9 mouse cellular contexts compared by ENCODE assay signal in the genomic region with DNA sequence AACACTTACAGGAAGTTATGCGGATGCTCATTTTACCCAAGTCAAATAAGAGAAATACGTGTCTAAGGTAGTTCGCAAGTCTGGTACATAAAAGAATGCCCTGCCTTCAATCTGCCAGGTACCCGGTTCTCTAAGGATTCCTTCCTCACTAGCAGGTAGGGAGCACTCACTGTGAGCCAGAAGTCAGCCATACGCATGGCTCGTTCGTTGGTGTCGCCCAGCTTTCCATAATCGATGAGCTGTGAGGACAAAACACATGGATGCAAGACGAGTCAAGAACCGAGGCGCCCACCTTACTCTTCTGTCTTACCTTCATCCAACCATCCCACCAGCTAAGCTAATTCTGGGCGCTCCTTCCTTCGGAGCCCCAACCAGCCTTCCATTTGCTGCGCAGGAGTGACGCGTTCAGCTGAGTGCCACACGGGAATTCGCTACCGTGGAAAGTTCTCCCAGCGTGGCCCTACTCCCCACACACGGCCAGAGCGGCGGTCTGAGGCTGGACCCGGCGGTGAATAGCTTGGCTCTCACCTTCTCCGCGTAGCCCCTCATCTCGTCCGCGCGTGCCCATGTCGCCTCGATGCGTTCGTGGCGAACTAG. TPM values are rescaled to one million over a fixed set of nuclear protein-coding genes. Genes with fewer than 3 reads are reported as not detected.
DNase-seq lines count a peak whose midpoint lies in the region; ATAC-seq and TF ChIP-seq lines count a peak whose summit lies in the region.
"Had no signal": no experiment of that assay in that cellular context is flagged by ENCODE, and none has a peak within 500 bp of the region (broad histone marks: within the 10 kb centered on the region; RNA-seq: fewer than 3 reads in every experiment).

No protein-coding gene starts in this region.

- ATAC-seq in heart, embryonic 16.5 days (replicated peaks; ENCODE audit: extremely low read depth, insufficient read depth, low FRiP score) = peak; percentile 29; the same call in 1 of the 2 replicates
- ATAC-seq in limb, embryonic 15.5 days (ENCODE audit: insufficient number of reproducible peaks, low FRiP score, low TSS enrichment, low read depth) = peak; percentile 53; the same call in 1 of the 2 replicates
- no peak; the same call in 1 of the 2 replicates for ATAC-seq in stomach, embryonic 16.5 days (ENCODE audit: insufficient read depth, low FRiP score)

- H3K36me3 ChIP-seq in heart, embryonic 16.5 days (ENCODE audit: control insufficient read depth, insufficient read depth) = peaks cover 13% of the 10 kb centered on the region
- H3K36me3 ChIP-seq in E14TG2a.4 (ENCODE audit: insufficient read depth, low read length) = peaks cover 33% of the 10 kb centered on the region
- peaks cover 26% of the 10 kb centered on the region for H3K36me3 ChIP-seq in limb, embryonic 15.5 days
- H3K36me3 ChIP-seq in stomach, embryonic 16.5 days (ENCODE audit: control insufficient read depth, insufficient read depth, low read length) = 0 out of 2 replicates have a peak, but pooled peaks cover 10% of the 10 kb centered on the region

- H3K27ac ChIP-seq in heart, embryonic 16.5 days (ENCODE audit: low read length) = peak overlapping the region; percentile 91
- peak overlapping the region; percentile 53 for H3K27ac ChIP-seq in embryonic fibroblast, embryonic 13.5 days (ENCODE audit: insufficient read depth, low read length)
- peak overlapping the region; percentile 91 for H3K27ac ChIP-seq in limb, embryonic 15.5 days
- H3K27ac ChIP-seq in stomach, embryonic 16.5 days (ENCODE audit: low read length) = peak overlapping the region; percentile 90

- H3K4me3 ChIP-seq in heart, embryonic 16.5 days (ENCODE audit: low read length) = peak overlapping the region; percentile 97
- H3K4me3 ChIP-seq in E14TG2a.4 (replicated peaks; ENCODE audit: low read length) = peak overlapping the region; percentile 99
- H3K4me3 ChIP-seq in embryonic fibroblast, embryonic 13.5 days (ENCODE audit: insufficient read depth, low read length) = peak overlapping the region; percentile 77
- H3K4me3 ChIP-seq in limb, embryonic 15.5 days = peak overlapping the region; percentile 67
- H3K4me3 ChIP-seq in stomach, embryonic 16.5 days (replicated peaks; ENCODE audit: low read length) = peak overlapping the region; percentile 92

- H3K4me2 ChIP-seq in heart, embryonic 16.5 days (ENCODE audit: low read depth, low read length) = peak overlapping the region; percentile 88
- H3K4me2 ChIP-seq in limb, embryonic 15.5 days = peak overlapping the region; percentile 51
- peak overlapping the region; percentile 81 for H3K4me2 ChIP-seq in stomach, embryonic 16.5 days (ENCODE audit: low read depth, low read length)

- no peaks in the 10 kb centered on the region for H3K27me3 ChIP-seq in heart, embryonic 16.5 days (ENCODE audit: control insufficient read depth, insufficient read depth, low read length)
- peaks cover 3% of the 10 kb centered on the region; the same call in 1 of the 2 replicates for H3K27me3 ChIP-seq in E14TG2a.4 (ENCODE audit: insufficient read depth, low read length)
- H3K27me3 ChIP-seq in limb, embryonic 15.5 days = no peaks in the 10 kb centered on the region
- no peaks in the 10 kb centered on the region for H3K27me3 ChIP-seq in stomach, embryonic 16.5 days (ENCODE audit: control insufficient read depth, insufficient read depth, low read length)

- peaks cover 2% of the 10 kb centered on the region; the same call in 1 of the 2 replicates for H3K9me3 ChIP-seq in heart, embryonic 16.5 days (replicated peaks; ENCODE audit: control insufficient read depth, low read length)
- H3K9me3 ChIP-seq in E14TG2a.4 (ENCODE audit: low read length) = no peaks in the 10 kb centered on the region
- H3K9me3 ChIP-seq in limb, embryonic 15.5 days = no peaks in the 10 kb centered on the region
- H3K9me3 ChIP-seq in stomach, embryonic 16.5 days (replicated peaks; ENCODE audit: control insufficient read depth, low read length) = no peaks in the 10 kb centered on the region

- peak overlapping the region; percentile 100 for H3K9ac ChIP-seq in heart, embryonic 16.5 days (ENCODE audit: low read length)
- H3K9ac ChIP-seq in limb, embryonic 15.5 days = peak overlapping the region; percentile 84
- H3K9ac ChIP-seq in stomach, embryonic 16.5 days (ENCODE audit: low read length) = peak overlapping the region; percentile 95

- WGBS in heart, embryonic 16.5 days = 3% methylated on average over 37 of the region's 37 CpGs
- WGBS in limb, embryonic 15.5 days = 2% methylated on average over 37 of the region's 37 CpGs
- 2% methylated on average over 37 of the region's 37 CpGs for WGBS in stomach, embryonic 16.5 days

- TF ChIP-seq POLR2A in embryonic fibroblast, embryonic 13.5 days (IDR thresholded peaks at IDR 0.05; ENCODE audit: low read depth, low read length) = no peak

- peaks cover 8% of the 10 kb centered on the region for H3K4me1 ChIP-seq in heart, embryonic 16.5 days (ENCODE audit: control insufficient read depth, insufficient read depth, low read length)
- peaks cover 25% of the 10 kb centered on the region for H3K4me1 ChIP-seq in E14TG2a.4 (replicated peaks; ENCODE audit: low read depth, low read length)
- H3K4me1 ChIP-seq in embryonic fibroblast, embryonic 13.5 days (ENCODE audit: control insufficient read depth, insufficient read depth, low read length) = no peaks in the 10 kb centered on the region
- peaks cover 5% of the 10 kb centered on the region for H3K4me1 ChIP-seq in limb, embryonic 15.5 days
- H3K4me1 ChIP-seq in stomach, embryonic 16.5 days (ENCODE audit: control insufficient read depth, insufficient read depth, low read length) = peaks cover 6% of the 10 kb centered on the region

- TF ChIP-seq CTCF in E14TG2a.4 (conservative IDR thresholded peaks at IDR 0.05; ENCODE audit: low read length) = no peak
- no peak for TF ChIP-seq CTCF in embryonic fibroblast, embryonic 13.5 days (IDR thresholded peaks at IDR 0.05; ENCODE audit: borderline replicate concordance, insufficient read depth, low read length)

- DNase-seq in heart, postnatal 4 days = no peak
- DNase-seq in kidney, postnatal 36 days = no peak
- DNase-seq in gastrocnemius, postnatal 10 days = no peak

RNA-seq across cellular contexts. Expression of a gene that starts 0.5 kb away (rescaled TPM):
- 210 and 235 TPM in 2 replicates for polyA plus RNA-seq in heart, embryonic 16.5 days (2015; fragmentation: Nextera tagmentation; extraction: Ambion mirVana)
- total RNA-seq in heart, postnatal 4 days (2021) = 100 to 1,000 TPM; 106 to 111 TPM
- polyA plus RNA-seq in embryonic fibroblast, embryonic 13.5 days (2011; ENCODE audit: insufficient read length, low read depth, missing spikeins) = 129 and 140 TPM in 2 replicates
- 329 and 341 TPM in 2 replicates for polyA plus RNA-seq in limb, embryonic 15.5 days (2015; fragmentation: Nextera tagmentation; extraction: Ambion mirVana)
- 343 and 350 TPM in 2 replicates for polyA plus RNA-seq in stomach, embryonic 16.5 days (2015; fragmentation: Nextera tagmentation; extraction: Ambion mirVana)
- 100 to 1,000 TPM; 162 to 171 TPM for total RNA-seq in gastrocnemius, postnatal 10 days (2021)

RNA-seq across cellular contexts. Expression of a gene that starts 22.9 kb away (rescaled TPM):
- polyA plus RNA-seq in heart, embryonic 16.5 days (2015; fragmentation: Nextera tagmentation; extraction: Ambion mirVana) = 3.1 and 4.3 TPM in 2 replicates
- 10 to 100 TPM; 36.3 to 40.0 TPM for total RNA-seq in heart, postnatal 4 days (2021)
- polyA plus RNA-seq in embryonic fibroblast, embryonic 13.5 days (2011; ENCODE audit: insufficient read length, low read depth, missing spikeins) = 12.8 and 28.6 TPM in 2 replicates
- polyA plus RNA-seq in limb, embryonic 15.5 days (2015; fragmentation: Nextera tagmentation; extraction: Ambion mirVana) = 13.3 and 16.2 TPM in 2 replicates
- polyA plus RNA-seq in stomach, embryonic 16.5 days (2015; fragmentation: Nextera tagmentation; extraction: Ambion mirVana) = 7.4 and 7.7 TPM in 2 replicates
- total RNA-seq in gastrocnemius, postnatal 10 days (2021) = 10 to 100 TPM; 17.9 to 27.1 TPM
- total RNA-seq: neutrophil, adult 5-6 weeks had no signal

RNA-seq across cellular contexts. Expression of a gene that starts 58.3 kb away (rescaled TPM):
- 74.6 and 77.5 TPM in 2 replicates for polyA plus RNA-seq in heart, embryonic 16.5 days (2015; fragmentation: Nextera tagmentation; extraction: Ambion mirVana)
- 10 to 100 TPM; 40.5 to 42.2 TPM for total RNA-seq in heart, postnatal 4 days (2021)
- polyA plus RNA-seq in embryonic fibroblast, embryonic 13.5 days (2011; ENCODE audit: insufficient read length, low read depth, missing spikeins) = 200 and 265 TPM in 2 replicates
- 74.3 and 75.9 TPM in 2 replicates for polyA plus RNA-seq in limb, embryonic 15.5 days (2015; fragmentation: Nextera tagmentation; extraction: Ambion mirVana)
- polyA plus RNA-seq in stomach, embryonic 16.5 days (2015; fragmentation: Nextera tagmentation; extraction: Ambion mirVana) = 77.3 and 82.8 TPM in 2 replicates
- 10 to 100 TPM; 29.5 to 30.0 TPM for total RNA-seq in gastrocnemius, postnatal 10 days (2021)
